Mouse (Mus musculus) mammary gland, adult 2 months (tissue): ENCODE data around the gene Rai2. TPM values are rescaled to one million over a fixed set of nuclear protein-coding genes. Genes with fewer than 3 reads are reported as not detected.

Experiments used
- polyA plus RNA-seq: library from polyadenylated mRNA; depleted of rRNA; stranded (reverse); fragments of >200 nt; gene quantifications from 2 replicates; pipeline ENCODE4 v1.2.3, GENCODE M21; 2012; ENCODE audit warnings: low replicate concordance; rRNA removed

The Rai2 gene
- 20.5 and 24.5 TPM in 2 replicates for polyA plus RNA-seq

GRCm38 (mm10) chrX:161716865-161717763 lies at the start of gene Rai2:
Gene Rai2 (plus strand): TSS chrX:161717069.

